Mouse (Mus musculus): Measurements from ENCODE around the gene Extl1.

The Extl1 gene

DNA sequence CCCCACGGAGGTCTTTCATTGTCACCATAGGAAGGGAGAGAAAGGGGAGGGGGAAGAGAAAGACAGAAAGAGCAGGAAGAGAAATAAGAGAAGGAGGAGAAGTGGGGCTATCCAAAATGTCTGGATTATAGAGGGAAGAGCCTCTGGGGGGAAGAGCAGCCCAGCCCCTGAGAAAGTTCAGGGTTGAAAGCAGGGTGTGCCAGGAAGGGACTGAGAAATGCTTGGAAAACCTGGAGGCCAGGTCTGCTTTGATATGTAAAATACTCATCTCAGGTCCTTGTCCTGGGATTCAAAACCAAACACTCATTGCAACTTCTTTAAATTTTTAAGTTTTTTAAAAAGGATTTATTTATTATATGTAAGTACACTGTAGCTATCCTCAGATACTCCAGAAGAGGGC lies 8.0 kb upstream of the Extl1 start:
- DNase-seq (ENCODE audit: low spot score in 2 of 2) = no peak

DNA sequence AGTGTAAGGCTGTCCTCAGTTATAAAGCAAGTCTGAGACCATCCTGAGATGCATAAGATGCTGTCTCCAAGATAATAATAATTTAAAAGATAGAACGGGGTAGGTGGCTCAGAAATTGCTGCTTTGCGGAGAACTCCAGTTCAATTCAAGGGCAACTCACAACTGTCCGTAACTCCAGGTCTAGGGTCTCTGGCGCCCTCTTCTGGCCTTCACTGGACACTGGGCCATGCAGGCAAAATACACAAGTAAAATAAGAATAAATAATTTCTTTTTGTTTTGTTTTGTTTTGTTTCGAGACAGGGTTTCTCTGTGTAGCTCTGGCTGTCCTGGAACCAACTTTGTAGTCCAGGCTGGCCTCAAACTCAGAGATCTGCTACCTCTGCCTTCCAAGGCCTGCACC lies 4.7 kb upstream of the Extl1 start:
- no peak for DNase-seq (ENCODE audit: low spot score in 2 of 2)

DNA sequence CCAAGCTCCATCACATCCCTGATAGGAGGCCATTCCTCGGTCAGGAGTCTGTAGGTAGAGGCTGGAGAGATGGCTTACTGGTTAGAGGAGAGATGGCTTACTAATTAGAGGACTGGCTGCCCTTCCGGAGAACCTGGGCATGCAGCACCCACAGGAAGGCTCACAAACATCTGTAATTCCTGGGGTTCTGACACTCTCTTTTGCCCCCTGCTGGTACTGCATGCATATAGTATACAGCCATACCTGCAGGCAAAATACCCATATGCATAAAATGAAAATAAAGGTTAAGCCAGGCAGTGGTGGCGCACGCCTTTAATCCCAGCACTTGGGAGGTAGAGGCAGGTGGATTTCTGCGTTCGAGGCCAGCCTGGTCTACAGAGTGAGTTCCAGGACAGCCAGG lies 3.6 kb upstream of the Extl1 start:
- DNase-seq (ENCODE audit: low spot score in 2 of 2) = no peak

DNA sequence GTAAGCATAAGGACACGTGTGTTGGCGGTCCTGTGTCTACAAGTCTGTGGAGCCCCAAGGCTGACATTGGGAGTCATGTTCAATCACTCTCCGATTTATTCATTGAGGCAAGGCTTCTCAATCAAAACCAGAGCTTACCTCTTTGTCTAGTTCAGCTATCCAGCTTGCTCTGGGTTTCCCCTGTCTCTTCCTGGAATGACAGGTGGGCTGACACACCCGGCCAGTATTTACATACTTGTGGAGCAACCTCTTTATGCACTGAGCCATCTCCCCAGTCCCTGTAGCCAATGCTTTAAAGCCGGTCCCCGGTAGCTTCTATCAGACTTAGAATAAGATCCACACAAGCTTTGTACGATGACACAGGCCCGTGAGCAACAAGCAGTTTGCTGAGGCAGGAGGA lies 4.1 kb downstream of the Extl1 start:
- no peak for DNase-seq (ENCODE audit: low spot score in 2 of 2)

DNA sequence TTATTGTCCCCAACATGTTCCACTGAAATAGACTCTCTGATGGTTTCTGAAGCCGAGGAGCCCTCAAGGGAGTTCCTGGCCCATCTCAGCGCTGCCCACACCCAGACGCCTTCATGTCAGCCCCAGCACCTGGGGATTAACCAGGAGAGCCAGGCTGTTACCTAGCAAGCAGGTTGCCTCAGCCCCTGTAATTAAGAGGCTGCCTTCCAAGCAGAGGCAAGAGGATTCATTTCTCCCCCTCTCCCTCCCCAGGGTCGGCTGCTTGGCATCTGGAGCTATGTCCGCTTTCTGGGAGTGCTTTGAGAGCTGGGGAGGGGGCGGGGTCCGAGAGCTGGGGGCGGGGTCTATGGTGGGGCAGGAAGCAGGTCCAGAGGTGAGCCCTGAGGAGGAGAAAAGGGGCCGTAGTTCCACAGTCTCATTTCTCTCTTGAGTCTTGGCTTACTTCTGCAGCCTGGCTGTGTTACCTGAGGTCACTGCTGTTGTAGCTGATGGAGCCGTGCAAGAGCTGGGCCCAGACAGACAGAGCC lies 5.5 kb downstream of the Extl1 start:
- no peak for DNase-seq (ENCODE audit: low spot score in 2 of 2)

DNA sequence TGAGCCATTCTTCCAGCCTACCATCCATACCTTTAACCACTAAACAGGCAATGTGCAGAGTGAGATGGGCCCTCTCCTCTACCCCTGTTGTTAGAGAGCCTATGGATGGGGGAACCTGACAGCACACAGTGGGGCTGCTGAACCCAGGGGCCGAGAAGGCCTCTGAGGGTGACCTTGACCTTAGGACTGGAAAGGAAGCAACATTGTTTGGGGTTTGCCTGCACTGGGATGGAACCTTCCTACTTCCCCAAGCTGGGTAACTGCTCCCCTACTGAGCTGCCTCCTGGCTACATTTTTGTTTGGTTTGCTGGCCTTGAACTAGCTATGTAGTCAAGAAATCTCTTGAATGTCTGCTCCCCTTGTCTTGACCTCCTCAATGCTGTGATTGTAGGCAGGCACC lies 9.3 kb downstream of the Extl1 start:
- no peak for DNase-seq (ENCODE audit: low spot score in 2 of 2)

DNA sequence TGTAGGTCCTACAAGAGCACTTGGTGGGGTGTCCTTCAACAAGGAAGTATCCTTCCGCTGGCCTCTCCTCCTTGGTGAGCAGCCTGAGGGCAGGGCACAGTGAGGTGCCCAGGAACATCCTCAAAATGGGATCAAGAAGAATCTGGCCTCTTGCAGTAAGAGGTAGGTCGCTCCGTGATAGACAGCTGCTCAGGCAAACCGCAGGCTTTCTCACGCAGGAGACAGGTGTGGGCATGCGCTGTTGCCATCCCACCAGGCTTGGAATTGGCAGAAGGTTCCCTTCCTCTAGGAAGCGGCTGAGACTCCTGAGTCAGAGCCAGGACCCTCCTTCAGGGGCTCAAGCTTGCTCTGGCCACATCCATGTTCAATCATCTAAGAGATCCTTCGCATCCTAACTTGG lies 10.4 kb downstream of the Extl1 start:
- DNase-seq (ENCODE audit: low spot score in 2 of 2) = no peak

DNA sequence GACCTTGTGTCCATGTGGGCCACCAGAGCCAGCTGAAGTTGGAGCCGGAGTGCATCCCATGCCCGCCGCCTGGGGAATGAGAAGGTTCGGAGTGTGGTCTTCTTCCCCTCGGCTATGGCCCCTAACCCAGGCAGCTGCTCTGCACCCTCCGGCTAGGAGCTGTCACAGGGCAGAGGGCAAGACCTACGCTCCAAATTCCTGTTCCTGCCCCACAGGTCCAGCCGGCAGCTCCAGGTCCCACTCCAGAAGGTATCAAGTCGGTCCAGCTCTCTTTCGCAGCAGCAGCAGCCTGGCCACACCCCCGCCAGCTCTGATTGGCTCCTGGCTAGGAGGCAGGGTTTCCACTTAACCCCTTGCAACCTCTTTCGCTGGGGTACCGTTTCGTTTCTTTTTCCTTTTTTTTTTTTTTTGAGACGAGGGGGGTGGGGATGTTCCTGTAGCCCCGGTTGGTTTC lies 11.3 kb downstream of the Extl1 start:
- DNase-seq (ENCODE audit: low spot score in 2 of 2) = peak; percentile 86 to 89

DNA sequence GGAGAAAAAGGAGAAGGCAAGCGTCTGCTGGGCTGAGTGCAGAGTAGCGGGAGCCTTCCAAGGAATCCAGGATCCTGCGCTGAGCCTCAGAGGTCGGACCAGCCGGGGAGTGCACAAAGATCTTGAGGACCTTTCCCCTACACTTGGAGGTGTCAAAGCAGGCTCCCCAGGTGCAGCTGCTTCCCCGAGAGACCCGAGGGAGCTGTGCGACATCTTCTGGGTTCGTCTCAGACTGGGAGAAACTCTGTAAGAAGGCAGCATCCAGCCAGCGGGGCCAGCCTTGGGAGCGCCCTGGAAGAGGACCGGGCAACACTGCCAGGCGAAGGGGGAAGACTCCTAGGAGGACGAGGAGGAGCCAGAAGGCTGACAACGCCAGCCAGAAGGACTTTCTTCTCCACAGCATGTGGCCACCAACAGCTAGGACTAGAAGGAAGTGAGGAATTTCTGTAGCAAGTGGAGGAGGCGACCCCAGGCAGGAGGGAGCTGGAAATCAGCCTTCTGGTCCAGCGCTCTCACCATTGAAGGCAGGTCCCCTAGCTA lies 12.3 kb downstream of the Extl1 start:
- DNase-seq (ENCODE audit: low spot score in 2 of 2) = no peak

DNA sequence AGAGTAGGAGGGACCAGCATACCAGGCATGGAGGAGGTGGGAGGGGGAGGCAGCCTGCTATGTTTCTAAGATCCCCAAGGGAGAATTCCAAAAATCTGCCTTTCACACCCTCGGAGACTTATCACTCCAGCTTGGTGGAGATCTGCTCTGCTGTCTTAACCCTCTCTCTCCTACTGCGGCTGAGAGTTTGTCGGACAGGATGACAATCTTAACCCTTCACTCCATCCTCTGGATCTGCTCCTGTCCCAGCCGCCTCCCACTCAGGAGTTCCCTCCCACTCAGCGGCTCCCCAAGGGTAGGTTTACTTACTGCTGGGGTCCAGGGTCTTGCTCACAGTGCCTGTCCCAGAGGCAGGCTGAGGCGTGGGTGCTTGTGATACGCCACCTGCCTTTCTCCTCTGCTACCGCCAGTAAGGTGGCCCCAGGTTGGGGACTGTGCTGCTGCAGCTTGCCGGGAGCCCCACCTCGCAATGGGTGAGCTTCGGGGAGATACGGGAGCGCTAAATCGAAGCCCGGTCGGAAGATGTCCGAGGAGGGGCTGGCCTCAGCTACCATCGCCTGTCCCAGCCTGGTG lies 12.9 kb downstream of the Extl1 start:
- DNase-seq (ENCODE audit: low spot score in 2 of 2) = peak; percentile 79 to 80

DNA sequence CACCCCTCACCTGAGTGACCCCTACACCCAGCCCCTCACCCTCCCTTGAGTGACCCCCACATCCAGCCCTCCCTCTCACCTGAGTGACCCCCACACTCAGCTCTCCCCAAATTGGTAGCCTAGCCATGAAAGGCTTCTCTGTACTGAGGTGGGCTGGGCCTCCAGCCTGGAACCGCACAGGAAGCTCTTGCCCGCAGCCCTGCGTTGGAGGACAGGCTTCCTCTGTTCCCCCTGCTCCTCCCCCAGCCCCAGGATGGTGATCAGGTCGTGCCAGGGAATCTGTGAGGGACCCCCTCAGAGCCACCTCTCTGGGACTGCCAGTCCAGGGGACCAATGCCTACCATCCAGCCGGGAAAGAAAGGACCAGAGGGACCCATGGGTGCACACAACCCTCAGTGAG lies 18.4 kb downstream of the Extl1 start:
- DNase-seq (ENCODE audit: low spot score in 2 of 2) = no peak

DNA sequence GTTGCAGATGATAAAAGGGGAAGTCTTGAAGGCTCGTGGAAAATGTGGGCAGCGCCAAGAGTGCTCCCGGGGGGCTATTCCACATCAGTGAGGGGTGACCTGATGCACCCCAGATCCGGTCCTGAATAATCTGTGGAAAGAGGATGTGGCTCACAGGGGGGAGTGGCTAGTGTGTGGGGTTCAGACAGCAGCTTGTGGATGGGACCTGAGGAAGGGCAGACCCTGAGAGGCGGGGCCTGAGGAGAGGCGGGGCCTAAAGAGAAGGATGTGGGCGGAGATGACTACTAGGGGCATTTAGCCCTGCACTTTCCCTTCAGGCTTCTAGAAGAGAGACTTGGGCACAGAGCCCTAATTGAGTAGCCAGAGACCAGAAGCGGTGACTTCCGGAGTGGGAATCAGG lies 21.1 kb downstream of the Extl1 start:
- no peak for DNase-seq (ENCODE audit: low spot score in 2 of 2)

DNA sequence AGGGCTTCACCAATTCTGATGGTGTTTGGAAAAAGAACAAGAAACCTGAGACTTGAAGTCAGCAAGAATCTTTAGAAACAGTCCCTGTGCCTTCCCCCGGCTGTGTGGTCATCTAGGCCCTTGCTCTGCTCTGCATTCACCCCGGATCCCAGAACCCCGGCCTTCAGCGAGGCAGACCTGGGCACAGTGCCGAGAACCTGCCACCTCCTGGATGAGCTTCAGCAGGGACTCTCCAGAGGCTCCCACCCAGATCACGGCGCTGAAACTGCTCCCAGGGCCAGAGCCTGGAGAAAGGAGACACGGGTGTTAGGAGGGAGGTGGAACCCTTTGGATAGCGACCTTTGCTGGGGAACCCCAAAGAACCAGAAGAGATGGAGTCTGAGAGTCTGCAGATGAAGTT lies 21.5 kb downstream of the Extl1 start:
- no peak for DNase-seq (ENCODE audit: low spot score in 2 of 2)

DNA sequence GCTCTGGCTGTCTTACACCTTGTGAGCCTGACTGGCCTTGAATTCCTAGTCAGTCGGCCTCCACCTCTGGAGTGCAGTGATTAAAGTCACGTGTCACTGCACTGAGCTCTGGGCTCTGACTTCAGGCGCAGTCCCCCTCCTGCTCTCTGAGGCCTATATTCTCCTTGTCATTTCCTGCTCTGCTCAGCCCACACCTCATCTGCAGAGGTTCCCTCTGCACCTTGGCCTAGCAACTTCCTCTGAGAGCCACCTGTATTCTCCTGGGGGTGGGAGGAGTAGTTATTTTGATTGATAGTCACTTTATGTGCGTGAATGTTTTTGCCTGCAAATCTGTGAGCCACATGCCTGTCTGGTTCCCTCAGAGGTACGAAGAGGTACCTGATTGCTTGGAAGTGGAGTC lies 22.4 kb downstream of the Extl1 start:
- DNase-seq (ENCODE audit: low spot score in 2 of 2) = no peak

DNA sequence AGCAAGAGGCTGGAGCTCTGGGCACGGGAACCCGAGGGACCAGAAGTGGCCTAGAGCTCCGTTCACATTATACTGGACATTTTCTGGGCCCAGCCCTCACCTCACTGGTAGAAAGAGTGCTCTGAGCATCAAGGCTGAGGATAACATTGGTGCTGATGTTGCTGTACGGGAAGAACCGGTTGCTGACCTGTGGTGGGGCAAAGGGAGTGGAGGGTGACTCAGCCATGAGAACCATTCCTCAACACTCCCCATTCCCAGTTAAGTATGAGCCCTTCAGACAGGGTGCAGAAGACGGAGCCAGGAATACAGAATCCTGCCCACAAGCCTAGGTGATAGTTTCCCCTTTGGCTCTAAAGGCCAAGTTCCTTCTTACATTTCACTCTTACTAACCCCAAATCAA lies 24.0 kb downstream of the Extl1 start:
- DNase-seq (ENCODE audit: low spot score in 2 of 2) = no peak

DNA sequence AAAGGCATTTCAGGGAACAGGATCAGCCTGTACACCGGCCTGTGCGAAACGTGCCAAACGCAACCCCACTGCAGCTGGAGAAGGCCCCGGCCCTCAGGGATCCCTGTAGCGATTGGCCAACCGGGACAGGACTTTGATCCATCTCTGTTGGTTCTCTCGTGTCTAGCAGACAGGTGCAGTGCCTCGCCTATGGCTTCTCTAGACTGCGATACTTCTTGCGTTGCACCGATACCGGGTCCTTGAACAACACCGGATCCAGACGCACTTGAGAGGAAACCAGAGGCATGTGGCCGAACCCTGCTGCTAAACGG lies 26.2 kb downstream of the Extl1 start:
- DNase-seq (ENCODE audit: low spot score in 2 of 2) = no peak

DNA sequence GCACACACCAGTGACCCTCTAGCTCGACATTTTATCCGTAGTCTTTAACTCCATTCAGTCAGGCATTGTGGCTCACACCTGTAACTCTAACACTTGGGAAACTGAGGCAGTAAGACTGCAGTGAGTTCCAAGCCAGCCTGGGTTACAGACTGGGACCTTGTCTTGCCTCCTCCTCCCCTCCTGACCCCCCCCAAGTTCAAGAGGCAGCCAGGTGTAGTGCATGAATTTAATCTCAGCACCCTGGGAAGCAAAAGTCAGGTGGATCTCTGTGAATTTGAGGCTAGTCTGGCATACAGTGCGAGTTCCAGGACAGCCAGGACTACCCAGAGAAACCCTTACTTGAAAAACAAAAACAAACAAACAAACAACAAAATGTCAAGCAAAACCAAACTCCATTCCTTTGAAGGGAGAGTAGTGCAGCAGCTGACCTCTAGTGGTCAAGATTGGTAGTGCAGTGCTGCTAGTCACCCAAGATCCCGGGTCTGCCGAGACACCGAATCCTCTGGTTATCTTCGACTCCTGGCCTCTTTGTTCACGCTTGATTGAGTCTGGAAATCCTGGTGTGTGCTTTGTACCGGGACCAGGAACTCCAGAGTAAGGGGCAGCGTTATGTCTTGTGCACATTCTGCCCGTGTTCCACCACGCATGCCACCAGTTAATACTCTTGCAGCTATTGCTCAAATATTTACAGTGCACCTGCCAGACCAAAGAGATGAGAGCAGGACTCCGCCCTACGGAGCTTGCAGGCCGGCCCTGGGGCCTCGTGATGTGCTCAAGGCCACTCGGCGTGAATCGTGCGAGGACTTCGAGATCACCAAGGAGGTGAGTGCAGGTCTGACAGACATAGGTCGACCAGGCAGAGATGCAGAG lies 26.8 kb downstream of the Extl1 start:
- peak; percentile 89 to 90 for DNase-seq (ENCODE audit: low spot score in 2 of 2)

DNA sequence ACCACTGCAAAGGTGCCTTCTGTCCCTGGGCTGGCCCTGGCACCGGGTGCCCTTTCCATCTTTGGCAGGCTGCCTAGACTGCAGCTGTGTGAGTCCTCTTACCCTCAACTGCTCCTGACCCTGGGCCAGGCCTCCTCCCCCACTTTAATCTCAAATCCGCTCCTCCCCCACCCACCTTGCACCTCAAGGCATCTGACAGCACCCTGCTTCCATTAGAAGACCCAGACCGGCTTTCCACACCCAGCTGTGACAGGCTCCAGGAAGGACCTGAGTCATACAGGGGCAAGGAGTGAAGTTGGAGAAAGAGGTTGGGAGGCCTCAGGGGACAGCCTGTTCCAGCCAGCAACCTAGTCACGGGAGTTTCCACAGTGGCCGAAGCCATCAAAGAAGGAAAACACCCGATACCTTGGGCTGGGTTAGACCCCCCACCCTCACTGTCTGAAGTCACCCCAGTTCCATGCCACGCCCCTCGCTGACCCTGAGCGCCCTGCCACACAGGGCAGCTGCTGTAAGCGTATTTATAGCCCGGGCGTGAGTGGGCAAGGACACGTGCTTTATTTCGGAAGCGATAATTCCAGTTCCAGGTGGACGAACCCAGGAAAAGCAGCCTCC lies 27.7 kb downstream of the Extl1 start:
- DNase-seq (ENCODE audit: low spot score in 2 of 2) = no peak

DNA sequence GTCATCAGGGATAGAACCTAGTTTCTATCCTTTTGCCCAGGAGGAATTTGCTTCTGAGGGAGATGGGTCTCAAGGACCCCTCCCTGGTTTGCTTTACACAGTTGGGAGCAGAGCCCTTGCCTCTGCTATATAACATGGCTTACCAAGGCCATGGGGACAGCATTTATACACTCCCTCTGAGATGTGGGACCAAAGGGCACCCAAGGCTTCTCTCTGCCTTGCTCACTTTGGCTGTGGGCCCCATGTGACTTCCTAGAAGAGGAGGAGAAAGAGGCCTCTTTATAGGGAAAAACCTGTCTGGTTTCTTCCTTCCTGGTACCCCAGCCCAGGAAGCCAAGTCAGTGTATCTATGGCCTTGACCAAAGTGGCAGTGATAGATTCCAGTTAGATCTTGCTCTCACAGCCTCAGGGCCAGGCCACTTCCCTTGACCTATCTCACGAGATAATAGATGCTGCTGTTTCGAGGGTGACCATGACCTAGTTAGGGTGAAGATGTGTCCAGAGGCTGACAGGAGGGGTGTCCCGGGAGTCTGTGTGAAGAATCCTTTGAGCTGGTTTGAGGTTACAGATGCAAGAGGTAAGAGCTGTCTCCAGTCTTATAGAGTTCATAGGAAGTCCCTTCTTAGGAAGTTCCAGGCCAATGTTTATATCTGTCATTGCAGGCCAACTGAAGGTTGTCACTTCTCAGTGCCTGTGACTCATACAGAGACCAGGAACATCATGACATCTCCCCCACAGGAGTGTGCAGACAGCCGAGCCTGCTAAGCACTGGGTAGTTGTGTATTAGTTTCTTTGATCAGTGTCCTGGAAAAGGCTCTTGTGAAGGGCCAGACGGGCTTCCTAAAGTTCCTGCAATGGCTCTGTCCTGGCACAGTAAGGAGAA lies 29.9 kb downstream of the Extl1 start:
- DNase-seq (ENCODE audit: low spot score in 2 of 2) = no peak

DNA sequence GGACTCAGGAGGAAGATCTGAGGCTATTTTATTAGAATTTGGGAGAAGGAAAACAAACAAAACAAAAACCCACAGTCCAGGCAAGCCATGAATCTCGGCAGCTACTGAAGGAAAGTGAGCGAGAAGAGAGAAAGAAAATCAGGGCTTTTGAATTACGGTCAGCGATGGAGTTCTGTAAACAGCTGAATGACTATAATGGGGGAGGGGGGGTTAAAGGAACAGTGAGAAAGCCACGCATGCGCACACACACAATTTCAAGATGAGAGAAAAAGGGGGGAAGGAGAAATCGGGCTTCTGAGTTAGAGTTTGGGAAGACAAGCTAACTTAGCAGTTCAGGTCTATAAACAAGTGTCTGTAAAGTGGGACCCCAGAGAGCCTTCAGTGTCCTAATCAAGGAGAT lies 30.7 kb downstream of the Extl1 start:
- no peak for DNase-seq (ENCODE audit: low spot score in 2 of 2)

DNA sequence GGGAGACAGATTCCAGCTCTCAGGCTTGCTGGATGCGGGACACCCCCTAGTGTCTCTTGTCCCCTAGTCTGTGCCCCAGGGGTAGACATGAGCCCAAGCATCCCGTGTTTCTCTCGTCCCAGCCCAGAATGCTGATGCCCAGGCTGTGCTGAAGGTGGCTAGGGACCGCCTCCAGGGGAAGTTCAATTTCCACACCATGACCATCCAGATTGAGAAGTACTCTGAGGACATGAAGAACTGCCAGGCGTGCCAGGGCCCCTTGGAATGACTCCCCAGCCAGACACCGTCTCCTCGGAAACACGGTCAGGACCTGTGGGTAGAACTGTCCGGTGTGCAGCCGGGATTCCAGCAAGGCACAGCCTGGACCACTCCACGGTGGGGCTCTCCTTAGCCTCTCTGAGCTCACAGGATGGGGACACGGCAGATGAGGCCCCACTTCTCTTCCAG lies 31.4 kb downstream of the Extl1 start:
- DNase-seq (ENCODE audit: low spot score in 2 of 2) = no peak
